Mouse (Mus musculus): Measurements from ENCODE around the gene 2810004N23Rik.

DNA sequence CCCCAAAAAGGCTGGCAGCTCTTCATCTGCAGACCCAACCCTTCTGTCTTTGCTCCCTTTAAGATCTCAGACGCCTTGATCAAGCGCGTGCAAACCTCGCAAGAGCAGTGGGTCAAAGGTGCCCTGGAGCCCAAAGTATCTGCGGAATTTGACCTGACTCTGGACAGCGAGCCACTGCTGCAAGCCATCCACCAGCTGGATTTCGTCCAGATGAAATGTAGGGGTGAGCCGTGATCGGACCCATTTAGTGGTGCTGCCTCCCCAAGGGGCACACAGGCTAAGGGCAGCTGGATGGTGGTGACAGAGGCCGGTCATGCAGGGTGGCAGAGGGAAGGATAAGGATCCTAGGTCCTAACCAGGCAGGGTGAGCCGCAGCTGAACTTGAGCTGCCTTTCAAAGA lies 42.8 kb downstream of the 2810004N23Rik start:
- no peak for TF ChIP-seq POLR2A (IDR thresholded peaks at IDR 0.05; ENCODE audit: insufficient read length, low read depth)
- no peak for TF ChIP-seq POLR2AphosphoS2 (IDR thresholded peaks at IDR 0.05; ENCODE audit: insufficient read length, low read depth)
- no peak for TF ChIP-seq E2F4 (IDR thresholded peaks at IDR 0.05; ENCODE audit: insufficient read depth)
- no peak for TF ChIP-seq TCF12 (IDR thresholded peaks at IDR 0.05; ENCODE audit: insufficient read depth, poor library complexity, severe bottlenecking)
- TF ChIP-seq MAX (IDR thresholded peaks at IDR 0.05; ENCODE audit: low read depth), result no peak
- no peak for TF ChIP-seq MYOG (IDR thresholded peaks at IDR 0.05; ENCODE audit: control insufficient read depth in 1 of 3, insufficient read depth in 1 of 3, insufficient read length in 2 of 3, low read depth in 2 of 3)
- no peak for TF ChIP-seq USF1 (IDR thresholded peaks at IDR 0.05; ENCODE audit: low read depth)
- no peak for TF ChIP-seq MYOD1 (IDR thresholded peaks at IDR 0.05; ENCODE audit: control insufficient read depth in 1 of 3, insufficient read length in 2 of 3, low read depth in 2 of 3)
- no peak for TF ChIP-seq SRF (IDR thresholded peaks at IDR 0.05; ENCODE audit: control insufficient read depth, insufficient read length, low read depth)
- TF ChIP-seq CEBPB (IDR thresholded peaks at IDR 0.05; ENCODE audit: insufficient read depth, poor library complexity, severe bottlenecking), result no peak
- no peak for TF ChIP-seq REST (IDR thresholded peaks at IDR 0.05; ENCODE audit: insufficient read depth, insufficient read length)

Data from myocyte (in vitro differentiated cells).